Mouse (Mus musculus): ENCODE results near the gene Sap30l. TPM values are rescaled to one million over a fixed set of nuclear protein-coding genes. Genes with fewer than 3 reads are reported as not detected.

Sap30l gene
- polyA plus RNA-seq, 1 experiment = 21.0 TPM

DNA sequence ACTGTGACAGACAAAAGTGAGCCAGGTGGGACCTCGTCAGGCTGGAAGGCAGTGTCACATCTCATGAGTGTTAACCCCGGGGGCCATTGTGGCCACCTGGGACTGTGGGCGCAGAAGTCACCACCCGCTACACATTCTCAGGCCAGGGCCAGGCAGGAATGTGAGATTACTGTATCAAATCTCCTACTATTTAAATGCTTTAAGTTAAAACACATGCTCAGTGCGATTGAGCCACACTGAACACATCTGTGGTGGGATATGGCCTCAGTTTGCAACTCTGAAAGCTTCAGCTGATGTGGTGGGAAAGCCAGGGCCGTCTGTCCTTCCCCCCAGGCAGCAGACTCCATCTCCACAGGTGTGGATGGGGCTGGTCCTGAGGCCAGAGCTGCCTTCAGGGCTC lies 52.1 kb downstream of the Sap30l start:
- Histone ChIP-seq H3K4me1 (ENCODE audit: control insufficient read depth, insufficient read depth, low read length) (no peaks in the 10 kb centered on the region), H3K4me3 (ENCODE audit: insufficient read depth, low read length) (no peak overlapping the region), H3K27ac (ENCODE audit: insufficient read depth, low read length) (no peak overlapping the region)
- TF ChIP-seq CTCF (IDR thresholded peaks at IDR 0.05; ENCODE audit: borderline replicate concordance, insufficient read depth, low read length) (no peak), POLR2A (IDR thresholded peaks at IDR 0.05; ENCODE audit: low read depth, low read length) (no peak)

GRCm38 (mm10) chr11:57857709-57858108 lies 56.3 kb downstream of the Sap30l start:
- no peak overlapping the region for H3K4me3 ChIP-seq (ENCODE audit: insufficient read depth, low read length)

More at GRCm38 (mm10) chr11:57857709-57858108, 56.3 kb downstream of the Sap30l start:
- TF ChIP-seq POLR2A (IDR thresholded peaks at IDR 0.05; ENCODE audit: low read depth, low read length) (no peak), CTCF (IDR thresholded peaks at IDR 0.05; ENCODE audit: borderline replicate concordance, insufficient read depth, low read length) (no peak)
- no peaks in the 10 kb centered on the region for H3K4me1 ChIP-seq (ENCODE audit: control insufficient read depth, insufficient read depth, low read length)
- no peak overlapping the region for H3K27ac ChIP-seq (ENCODE audit: insufficient read depth, low read length)

Other genes with a start within 250 kb of the Sap30l start
- 48.3 and 51.8 TPM in 2 replicates for gene Galnt10, start 156.2 kb upstream of the Sap30l start, polyA plus RNA-seq (2011; ENCODE audit: insufficient read length, low read depth, missing spikeins)
- 0.40 and 0.53 TPM in 2 replicates for gene Hand1, start 31.2 kb downstream of the Sap30l start, polyA plus RNA-seq (2011; ENCODE audit: insufficient read length, low read depth, missing spikeins)
- gene Larp1, start 207.4 kb downstream of the Sap30l start, polyA plus RNA-seq (2011; ENCODE audit: insufficient read length, low read depth, missing spikeins) = 89.9 and 94.4 TPM in 2 replicates

Measured in embryonic fibroblast, embryonic 13.5 days (primary cell).